Mouse (Mus musculus): ENCODE measurements at regions not wholly inside any gene's neighbourhood (a gene's known extent, or its start where the extent isn't known, plus 50 kb on each side); places are given as distances from the start of the nearest gene placed in this dataset.

DNA sequence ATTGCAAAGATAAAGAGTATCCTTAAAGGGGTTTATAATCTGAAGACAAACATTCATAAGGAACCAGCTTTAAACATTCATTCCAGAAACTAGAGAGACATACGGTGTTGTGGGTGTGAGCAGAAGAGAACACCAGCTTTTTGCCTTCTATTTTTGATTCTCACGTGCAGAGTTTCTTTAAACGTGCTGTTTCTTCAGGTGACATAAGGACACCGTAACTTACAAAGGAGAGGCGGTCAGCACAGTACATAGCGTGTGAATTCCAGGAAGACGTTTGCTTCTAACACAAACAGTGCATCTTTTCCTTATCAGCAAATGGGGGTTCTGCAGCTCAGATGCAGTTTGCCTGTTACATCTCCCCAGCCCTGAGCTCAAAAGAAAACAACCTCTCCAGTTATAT, 138.6 kb upstream of the Gbe1 start:
- TF ChIP-seq POLR2A (IDR thresholded peaks at IDR 0.05; ENCODE audit: control insufficient read depth, low read depth, low read length) = no peak
- TF ChIP-seq CTCF (IDR thresholded peaks at IDR 0.05; ENCODE audit: control insufficient read depth, insufficient read depth, insufficient replicate concordance, low read depth, low read length) = no peak

Data from testis, adult 2 months (tissue).